Mouse (Mus musculus) mesoderm, embryonic 11.5 days (tissue): ENCODE measurements around the gene Pla2g6.

Experiments used
- DNase-seq: peaks from one replicate; pipeline ENCODE4 v3.0.0-alpha.2; 2012; ENCODE audit warnings: low read depth, low spot score

Pla2g6 gene

DNA sequence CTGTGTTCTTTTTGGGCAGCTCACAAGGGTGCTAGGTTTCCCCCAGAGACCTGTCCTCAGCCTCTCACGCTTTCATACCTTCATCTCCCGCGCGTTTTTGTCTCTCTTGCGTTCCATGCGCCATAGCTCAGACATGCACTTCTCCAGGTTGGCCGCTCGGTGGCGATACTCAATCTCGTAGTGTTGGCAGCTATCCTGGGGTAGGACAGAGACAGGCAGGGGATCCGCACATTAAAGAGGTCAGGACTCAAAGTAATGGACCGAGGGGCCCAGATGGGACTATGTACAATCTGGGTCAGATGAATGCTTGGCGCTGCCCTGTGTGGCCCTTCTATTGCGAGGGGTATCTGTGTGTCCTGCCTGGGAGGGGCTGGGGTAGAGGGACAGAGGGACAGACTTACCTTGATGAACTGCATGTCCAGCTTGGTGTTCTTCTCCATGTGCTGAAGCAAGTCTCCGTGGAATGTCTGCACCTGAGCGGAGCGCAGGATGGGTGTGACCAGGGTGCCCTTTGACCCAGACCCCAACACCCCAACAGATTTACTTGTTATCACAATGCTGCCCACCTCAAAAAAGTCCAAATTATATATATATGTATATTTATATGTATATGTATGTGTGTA lies 57.0 kb downstream of the Pla2g6 start:
- peak; percentile 70 for DNase-seq

DNA sequence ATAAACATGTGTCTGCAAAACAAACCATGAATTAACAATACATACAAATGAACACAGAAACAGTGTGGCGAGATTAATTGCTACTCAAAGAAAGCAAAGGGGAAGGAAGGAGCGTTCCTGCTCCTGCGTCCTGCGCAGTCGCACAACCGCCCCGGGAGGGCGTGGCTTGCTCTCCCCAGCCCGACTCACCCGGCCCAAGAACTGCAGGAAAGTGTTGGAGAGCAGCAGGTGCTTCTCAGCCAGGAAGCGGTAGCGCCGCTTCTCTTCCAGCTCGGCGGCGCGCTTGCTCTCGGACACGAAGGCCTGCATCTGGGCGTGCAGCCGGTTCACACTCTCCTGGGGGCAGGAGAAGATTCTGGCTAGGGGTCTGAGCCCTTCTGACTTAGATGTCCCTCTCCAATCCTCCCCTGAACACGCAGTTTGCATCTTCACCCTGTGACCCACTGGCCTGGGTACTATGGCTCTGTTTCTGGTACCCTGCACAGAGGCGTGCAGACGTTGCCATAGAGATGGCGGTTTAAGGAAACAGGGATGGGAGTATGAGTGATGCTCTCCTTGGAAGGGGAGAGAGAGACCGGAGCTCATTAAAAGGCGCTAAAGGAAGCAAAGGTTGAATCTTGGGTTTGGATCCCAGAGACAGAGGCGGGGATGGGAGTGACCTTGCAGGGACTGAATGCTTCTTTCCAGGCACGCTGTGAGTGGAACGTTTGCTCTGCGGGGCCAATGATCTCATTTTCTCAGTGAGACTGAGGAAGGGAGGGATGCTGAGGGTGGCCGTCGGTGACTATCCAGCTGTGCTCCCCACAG lies 57.7 kb downstream of the Pla2g6 start:
- DNase-seq = peak; percentile 78

DNA sequence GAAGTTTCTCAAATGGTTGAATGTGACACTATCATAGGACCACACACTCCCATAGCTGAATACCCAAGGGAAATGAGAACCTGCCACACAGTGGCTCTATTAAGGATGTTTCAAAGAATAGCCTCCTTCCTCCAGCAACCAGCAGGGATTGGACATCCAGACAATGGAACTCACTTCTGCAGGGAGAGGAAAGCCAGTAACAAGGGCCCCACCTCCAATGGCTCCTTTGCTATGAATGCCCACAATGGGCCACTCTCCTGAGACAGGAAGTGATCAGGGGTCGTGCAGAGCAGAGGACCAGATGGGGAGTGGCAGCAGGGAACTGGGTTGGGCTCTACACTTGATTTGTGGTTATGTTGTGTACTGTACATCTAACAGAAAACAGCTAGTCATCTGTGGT lies 59.7 kb downstream of the Pla2g6 start:
- no peak for DNase-seq

GRCm38 (mm10) chr15:79265384-79265783 lies 62.8 kb downstream of the Pla2g6 start:
- DNase-seq = no peak

GRCm38 (mm10) chr15:79263726-79264125 lies 64.5 kb downstream of the Pla2g6 start:
- DNase-seq = no peak

- no peak for DNase-seq
Observed at GRCm38 (mm10) chr15:79262786-79263309, 65.3 kb downstream of the Pla2g6 start.

DNA sequence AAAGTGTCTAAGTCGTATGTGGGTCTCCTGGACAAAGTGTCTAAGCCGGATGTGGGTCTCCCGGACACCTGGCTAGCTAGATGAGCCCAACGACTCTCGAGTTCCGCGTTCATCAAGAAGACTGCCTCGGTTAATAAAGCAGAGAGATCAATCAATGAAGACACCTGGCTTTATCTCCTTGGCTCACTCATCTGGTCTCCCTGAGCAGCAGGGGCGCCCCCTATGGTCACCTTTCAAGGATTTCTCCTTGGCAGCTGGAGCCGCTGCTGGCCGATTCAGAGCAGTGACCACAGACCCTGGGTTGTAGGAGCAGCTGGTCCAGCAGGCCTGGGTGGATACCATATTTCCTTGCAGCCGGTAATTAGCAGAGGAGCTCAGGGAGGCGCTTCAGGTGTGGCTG lies 65.8 kb downstream of the Pla2g6 start:
- DNase-seq = peak; percentile 41

DNA sequence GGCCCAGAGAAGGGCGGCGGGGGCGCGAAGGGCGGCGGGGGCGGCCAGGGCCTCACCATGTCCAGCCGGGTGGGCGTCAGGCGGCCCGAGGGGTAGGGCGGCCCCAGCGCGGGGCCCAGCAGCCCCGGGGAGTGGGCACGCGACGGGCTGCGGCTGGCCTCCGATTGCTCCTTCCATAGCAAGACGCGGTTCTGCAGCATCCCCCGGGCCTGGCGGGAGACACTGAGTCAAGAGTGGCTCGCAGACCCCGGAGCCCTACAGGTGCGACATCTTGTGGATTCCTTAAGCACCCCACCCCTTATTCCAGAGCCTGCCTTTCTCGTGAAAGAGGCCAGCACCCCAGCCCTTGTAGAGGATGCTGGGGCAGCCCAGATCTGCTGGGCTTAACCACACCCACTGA lies 66.4 kb downstream of the Pla2g6 start:
- no peak for DNase-seq

DNA sequence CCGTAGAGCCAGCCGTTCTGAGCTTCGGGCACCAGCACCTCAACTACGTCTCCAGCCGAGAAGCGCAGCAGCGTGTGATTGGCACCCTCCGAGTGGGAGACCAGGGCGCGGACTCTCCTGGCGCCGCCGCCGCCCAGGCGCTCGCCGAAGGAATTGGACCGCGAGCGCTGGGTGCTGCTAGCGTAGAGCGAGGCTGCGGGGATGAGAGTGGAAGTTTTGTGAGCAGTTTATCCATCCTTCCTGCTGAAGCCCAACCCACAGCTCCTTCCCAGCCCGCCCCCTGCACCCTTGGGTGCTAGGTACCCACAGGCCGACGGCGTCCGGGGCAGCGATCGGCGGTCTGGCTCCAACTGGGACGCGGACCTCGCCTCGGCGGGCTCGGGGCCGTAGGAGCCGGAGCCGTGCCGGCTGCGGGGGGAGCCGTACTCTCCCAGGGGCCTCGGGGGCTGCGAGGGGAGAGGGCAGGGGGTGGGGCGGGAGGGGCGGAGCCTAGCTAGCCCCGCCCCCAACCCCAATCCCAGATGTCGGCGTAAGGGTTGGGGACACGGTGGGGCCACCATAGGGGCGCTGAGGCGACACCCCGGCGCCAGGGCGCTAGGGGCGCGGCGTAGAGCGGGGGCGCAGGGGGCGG lies 67.0 kb downstream of the Pla2g6 start:
- peak; percentile 12 for DNase-seq

GRCm38 (mm10) chr15:79258521-79258920 lies 69.7 kb downstream of the Pla2g6 start:
- no peak for DNase-seq

DNA sequence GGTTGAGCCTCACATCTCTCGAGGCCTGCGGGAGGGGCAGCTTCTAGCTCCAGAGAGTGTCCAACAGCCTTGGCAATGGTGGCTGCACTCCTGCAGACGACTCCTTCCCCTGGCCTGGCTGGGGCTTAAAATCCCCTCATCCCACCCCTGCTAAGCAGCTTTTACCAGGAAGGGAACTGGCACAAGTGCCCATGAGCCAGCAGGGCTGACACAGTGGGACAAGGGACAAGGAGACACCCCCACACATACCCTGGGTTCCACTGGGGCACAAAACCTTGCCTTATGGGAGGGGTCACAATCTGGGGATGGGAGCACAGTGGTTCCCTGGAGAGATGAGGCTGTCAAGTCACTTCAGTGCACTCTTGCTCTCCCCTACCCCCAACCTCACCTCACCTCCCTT lies 73.5 kb downstream of the Pla2g6 start, which contains the start of gene Slc16a8:
Gene Slc16a8, minus strand, starts transcription at position 101 of the 400 bp plus-strand sequence.
- DNase-seq = no peak

DNA sequence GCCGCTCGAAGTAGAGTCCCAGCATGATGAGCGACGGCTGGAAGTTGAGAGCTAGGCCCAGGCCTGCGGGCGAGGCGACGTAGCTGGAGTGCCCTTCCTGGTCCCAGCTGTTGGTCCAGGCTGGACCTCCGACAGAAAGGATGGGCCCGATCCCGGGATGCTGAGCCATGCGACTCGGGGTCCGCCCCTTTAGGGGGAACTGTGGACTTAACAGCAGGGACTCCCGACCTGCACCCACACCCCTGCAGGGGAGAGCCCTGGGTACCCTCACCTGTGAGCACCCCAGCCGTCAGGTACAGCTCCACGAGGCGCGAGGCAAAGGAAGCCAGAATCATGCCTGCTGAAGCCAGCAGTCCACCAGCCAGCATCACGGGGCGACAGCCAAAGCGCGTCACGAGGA lies 75.6 kb downstream of the Pla2g6 start:
- peak; percentile 10 for DNase-seq

DNA sequence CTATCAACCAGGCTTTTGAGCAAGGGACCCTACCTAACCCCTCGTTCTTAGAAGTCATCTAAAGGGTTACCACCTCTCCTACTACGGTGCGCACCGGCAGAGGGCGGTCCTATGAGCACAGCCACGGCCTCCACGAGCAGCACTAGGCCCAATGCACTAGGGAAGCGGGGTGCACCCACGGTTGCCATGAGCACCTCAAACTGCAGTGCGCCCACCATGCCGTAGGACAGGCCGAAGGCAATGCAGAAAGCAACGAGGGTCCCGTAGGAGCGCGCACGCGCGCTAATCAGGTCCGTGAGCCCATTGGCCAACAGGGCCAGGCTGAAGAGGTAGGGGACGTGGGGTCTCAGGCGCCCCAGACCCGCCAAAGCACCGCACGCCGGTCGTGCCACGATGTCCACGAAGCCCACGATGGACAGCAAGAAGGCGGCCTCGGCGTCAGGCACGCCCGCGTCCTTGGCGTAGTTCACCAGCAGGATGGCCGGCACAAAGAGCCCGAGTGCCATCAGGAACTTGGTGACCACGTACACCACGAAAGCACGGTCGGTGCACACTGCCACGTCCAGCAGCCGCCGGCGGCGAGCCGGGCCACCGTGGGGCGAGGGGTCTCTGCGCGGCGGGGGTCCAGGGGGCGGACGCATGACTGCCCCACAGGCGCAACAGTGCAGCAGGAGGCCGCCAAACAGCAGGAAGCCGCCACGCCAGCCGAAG lies 76.3 kb downstream of the Pla2g6 start:
- DNase-seq = peak; percentile 28

- no peak for DNase-seq
Observed at GRCm38 (mm10) chr15:79251168-79251567, 77.0 kb downstream of the Pla2g6 start.

GRCm38 (mm10) chr15:79250236-79250635 lies 78.0 kb downstream of the Pla2g6 start:
- DNase-seq = no peak

DNA sequence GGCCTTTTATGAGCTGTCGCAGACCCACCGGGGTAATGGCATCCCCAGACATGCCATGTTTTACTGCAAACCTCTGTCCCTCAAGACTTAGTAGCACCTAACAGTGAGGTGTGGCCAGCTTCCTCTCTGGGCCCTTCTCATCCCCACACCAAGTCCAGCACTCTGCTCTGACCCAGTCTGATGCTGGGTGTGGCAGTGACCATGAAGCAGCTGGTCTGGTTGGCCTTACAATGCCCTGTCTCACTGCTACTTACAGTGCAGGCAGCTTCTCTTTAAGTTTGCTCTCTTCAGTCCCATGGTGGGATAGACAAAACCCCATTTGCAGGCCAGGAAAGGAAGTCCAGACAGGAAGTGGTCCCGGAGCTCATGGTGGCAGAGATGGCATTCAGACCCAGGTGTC lies 82.9 kb downstream of the Pla2g6 start:
- DNase-seq = no peak

DNA sequence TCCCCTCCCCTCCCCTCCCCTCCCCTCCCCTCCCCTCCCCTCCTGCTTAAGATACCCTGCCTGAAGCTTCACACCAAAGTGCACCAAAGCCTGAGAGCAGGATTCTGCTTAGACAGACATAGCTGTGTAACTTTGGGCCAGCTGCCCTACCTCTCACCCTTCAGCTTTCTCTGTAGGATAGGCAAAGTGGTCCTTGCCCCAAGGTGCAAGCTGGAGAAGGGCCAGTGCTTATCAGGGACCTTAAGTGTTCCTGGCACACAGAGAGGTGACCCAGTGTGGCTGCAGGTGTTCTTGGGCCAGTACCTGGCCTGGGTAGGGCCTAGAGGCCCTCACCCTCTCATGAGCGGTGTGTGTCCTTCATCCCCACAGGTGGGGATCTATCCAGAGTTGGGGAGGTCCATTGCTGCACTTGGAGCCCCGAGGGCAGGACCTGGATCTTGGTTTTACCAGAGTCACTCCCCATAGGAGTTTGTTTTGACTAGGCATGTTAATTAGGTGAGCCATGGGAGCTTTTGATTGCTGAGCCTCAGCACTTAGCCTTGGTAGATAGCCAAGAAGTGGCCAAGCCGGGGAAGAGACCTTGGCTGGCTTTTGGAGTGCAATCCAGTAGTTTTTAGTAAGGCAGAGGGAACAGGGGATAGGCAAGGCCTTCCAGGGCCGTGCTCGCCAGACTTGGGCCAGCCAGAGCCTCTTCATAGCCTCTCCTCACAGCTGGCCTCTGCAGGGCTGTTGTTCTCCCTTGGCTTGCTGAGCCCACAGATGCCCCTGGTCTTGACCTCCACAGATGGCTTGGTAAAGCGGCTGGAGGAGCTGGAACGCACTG lies 83.9 kb downstream of the Pla2g6 start:
- no peak for DNase-seq

- peak; percentile 96 for DNase-seq
Observed at GRCm38 (mm10) chr15:79243234-79244042, 84.8 kb downstream of the Pla2g6 start.

- no peak for DNase-seq
Observed at GRCm38 (mm10) chr15:79242574-79243233, 85.5 kb downstream of the Pla2g6 start.

DNA sequence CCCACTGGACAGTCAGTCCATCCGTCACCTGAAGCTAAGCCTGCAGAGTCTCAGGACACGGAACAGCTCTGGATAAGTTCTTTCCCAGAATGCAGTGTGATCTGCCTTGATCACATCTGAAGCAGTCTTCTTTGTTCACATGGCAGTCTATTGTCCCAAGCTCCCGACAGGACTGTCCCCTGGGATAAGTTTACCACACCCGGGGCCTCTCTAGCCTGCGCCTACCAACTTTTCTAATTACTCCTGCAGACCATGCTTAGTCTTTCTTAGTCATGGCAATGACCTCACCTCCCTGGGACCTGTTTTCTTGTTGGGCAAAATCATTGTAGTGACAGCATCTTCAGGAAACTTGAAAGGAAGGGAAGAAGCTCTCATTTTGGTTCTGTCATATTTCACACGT lies 90.2 kb downstream of the Pla2g6 start:
- DNase-seq = no peak
